Mouse (Mus musculus): ENCODE results near the gene Erv3. TPM values are rescaled to one million over a fixed set of nuclear protein-coding genes. Genes with fewer than 3 reads are reported as not detected.

Gene Erv3
- polyA plus RNA-seq, 1 experiment from 2014 or later = not detected

GRCm38 (mm10) chr2:131812480-131813137, 46.9 kb downstream of the Erv3 start:
- H3K9me3 ChIP-seq (ENCODE audit: control insufficient read depth, low read depth, low read length) = no peaks in the 10 kb centered on the region
- no peak overlapping the region for H3K4me3 ChIP-seq (ENCODE audit: low read depth, low read length)
- no peak overlapping the region for H3K27ac ChIP-seq (ENCODE audit: low read length)
- ATAC-seq (ENCODE audit: insufficient number of reproducible peaks, insufficient read depth, low FRiP score, low read depth) = peak; percentile 76; the same call in 1 of the 2 replicates
- no peaks in the 10 kb centered on the region for H3K36me3 ChIP-seq (ENCODE audit: control insufficient read depth, insufficient read depth, low read length)
- no peaks in the 10 kb centered on the region for H3K4me1 ChIP-seq (ENCODE audit: control insufficient read depth, insufficient read depth, low read length)
- H3K27me3 ChIP-seq (ENCODE audit: control insufficient read depth, insufficient read depth, low read length) = no peaks in the 10 kb centered on the region
- H3K4me2 ChIP-seq (replicated peaks; ENCODE audit: low read depth, low read length) = no peak overlapping the region
- WGBS = 16% methylated on average over 23 of the region's 23 CpGs
- H3K9ac ChIP-seq (replicated peaks; ENCODE audit: low read depth, low read length) = no peak overlapping the region

GRCm38 (mm10) chr2:131811607-131812006, 47.9 kb downstream of the Erv3 start:
- 69% methylated on average over 2 of the region's 2 CpGs for WGBS
- Histone ChIP-seq H3K36me3 (ENCODE audit: control insufficient read depth, insufficient read depth, low read length) (no peaks in the 10 kb centered on the region), H3K4me2 (replicated peaks; ENCODE audit: low read depth, low read length) (no peak overlapping the region), H3K27me3 (ENCODE audit: control insufficient read depth, insufficient read depth, low read length) (no peaks in the 10 kb centered on the region), H3K4me3 (ENCODE audit: low read depth, low read length) (no peak overlapping the region), H3K9me3 (ENCODE audit: control insufficient read depth, low read depth, low read length) (no peaks in the 10 kb centered on the region), H3K27ac (ENCODE audit: low read length) (no peak overlapping the region), H3K9ac (replicated peaks; ENCODE audit: low read depth, low read length) (no peak overlapping the region), H3K4me1 (ENCODE audit: control insufficient read depth, insufficient read depth, low read length) (no peaks in the 10 kb centered on the region)
- no peak for ATAC-seq (ENCODE audit: insufficient number of reproducible peaks, insufficient read depth, low FRiP score, low read depth)

- Histone ChIP-seq H3K4me3 (ENCODE audit: low read depth, low read length) (no peak overlapping the region), H3K9me3 (ENCODE audit: control insufficient read depth, low read depth, low read length) (no peaks in the 10 kb centered on the region), H3K27ac (ENCODE audit: low read length) (no peak overlapping the region), H3K4me2 (replicated peaks; ENCODE audit: low read depth, low read length) (no peak overlapping the region), H3K9ac (replicated peaks; ENCODE audit: low read depth, low read length) (no peak overlapping the region), H3K27me3 (ENCODE audit: control insufficient read depth, insufficient read depth, low read length) (no peaks in the 10 kb centered on the region), H3K4me1 (ENCODE audit: control insufficient read depth, insufficient read depth, low read length) (no peaks in the 10 kb centered on the region), H3K36me3 (ENCODE audit: control insufficient read depth, insufficient read depth, low read length) (no peaks in the 10 kb centered on the region)
- ATAC-seq (ENCODE audit: insufficient number of reproducible peaks, insufficient read depth, low FRiP score, low read depth) = no peak
- WGBS = 50% methylated on average over 7 of the region's 7 CpGs
Measured at GRCm38 (mm10) chr2:131808856-131809255, 50.7 kb downstream of the Erv3 start.

GRCm38 (mm10) chr2:131807660-131808059, 51.9 kb downstream of the Erv3 start:
- Histone ChIP-seq H3K36me3 (ENCODE audit: control insufficient read depth, insufficient read depth, low read length) (no peaks in the 10 kb centered on the region), H3K4me2 (replicated peaks; ENCODE audit: low read depth, low read length) (no peak overlapping the region), H3K9me3 (ENCODE audit: control insufficient read depth, low read depth, low read length) (no peaks in the 10 kb centered on the region), H3K4me1 (ENCODE audit: control insufficient read depth, insufficient read depth, low read length) (no peaks in the 10 kb centered on the region), H3K27ac (ENCODE audit: low read length) (no peak overlapping the region), H3K27me3 (ENCODE audit: control insufficient read depth, insufficient read depth, low read length) (no peaks in the 10 kb centered on the region), H3K9ac (replicated peaks; ENCODE audit: low read depth, low read length) (no peak overlapping the region), H3K4me3 (ENCODE audit: low read depth, low read length) (no peak overlapping the region)
- no peak for ATAC-seq (ENCODE audit: insufficient number of reproducible peaks, insufficient read depth, low FRiP score, low read depth)
- 70% methylated on average over 11 of the region's 11 CpGs for WGBS

- Histone ChIP-seq H3K4me3 (ENCODE audit: low read depth, low read length) (no peak overlapping the region), H3K9me3 (ENCODE audit: control insufficient read depth, low read depth, low read length) (no peaks in the 10 kb centered on the region), H3K27me3 (ENCODE audit: control insufficient read depth, insufficient read depth, low read length) (no peaks in the 10 kb centered on the region), H3K4me1 (ENCODE audit: control insufficient read depth, insufficient read depth, low read length) (no peaks in the 10 kb centered on the region), H3K9ac (replicated peaks; ENCODE audit: low read depth, low read length) (no peak overlapping the region), H3K36me3 (ENCODE audit: control insufficient read depth, insufficient read depth, low read length) (no peaks in the 10 kb centered on the region), H3K27ac (ENCODE audit: low read length) (no peak overlapping the region), H3K4me2 (replicated peaks; ENCODE audit: low read depth, low read length) (no peak overlapping the region)
- no peak for ATAC-seq (ENCODE audit: insufficient number of reproducible peaks, insufficient read depth, low FRiP score, low read depth)
- 38% methylated on average over 7 of the region's 7 CpGs for WGBS
Measured at GRCm38 (mm10) chr2:131806863-131807262, 52.7 kb downstream of the Erv3 start.

GRCm38 (mm10) chr2:131805306-131805705, 54.2 kb downstream of the Erv3 start:
- Histone ChIP-seq H3K36me3 (ENCODE audit: control insufficient read depth, insufficient read depth, low read length) (no peaks in the 10 kb centered on the region), H3K27ac (ENCODE audit: low read length) (no peak overlapping the region), H3K4me2 (replicated peaks; ENCODE audit: low read depth, low read length) (no peak overlapping the region), H3K4me3 (ENCODE audit: low read depth, low read length) (no peak overlapping the region), H3K9me3 (ENCODE audit: control insufficient read depth, low read depth, low read length) (no peaks in the 10 kb centered on the region), H3K4me1 (ENCODE audit: control insufficient read depth, insufficient read depth, low read length) (no peaks in the 10 kb centered on the region), H3K27me3 (ENCODE audit: control insufficient read depth, insufficient read depth, low read length) (no peaks in the 10 kb centered on the region), H3K9ac (replicated peaks; ENCODE audit: low read depth, low read length) (no peak overlapping the region)
- 88% methylated on average over 1 of the region's 1 CpGs for WGBS
- ATAC-seq (ENCODE audit: insufficient number of reproducible peaks, insufficient read depth, low FRiP score, low read depth) = no peak

GRCm38 (mm10) chr2:131803801-131804200, 55.7 kb downstream of the Erv3 start:
- no peak overlapping the region for H3K9ac ChIP-seq (replicated peaks; ENCODE audit: low read depth, low read length)
- no peaks in the 10 kb centered on the region for H3K9me3 ChIP-seq (ENCODE audit: control insufficient read depth, low read depth, low read length)
- WGBS = 72% methylated on average over 3 of the region's 3 CpGs
- H3K36me3 ChIP-seq (ENCODE audit: control insufficient read depth, insufficient read depth, low read length) = no peaks in the 10 kb centered on the region
- H3K4me3 ChIP-seq (ENCODE audit: low read depth, low read length) = no peak overlapping the region
- H3K27me3 ChIP-seq (ENCODE audit: control insufficient read depth, insufficient read depth, low read length) = no peaks in the 10 kb centered on the region
- H3K4me1 ChIP-seq (ENCODE audit: control insufficient read depth, insufficient read depth, low read length) = no peaks in the 10 kb centered on the region
- no peak overlapping the region for H3K4me2 ChIP-seq (replicated peaks; ENCODE audit: low read depth, low read length)
- no peak overlapping the region for H3K27ac ChIP-seq (ENCODE audit: low read length)
- ATAC-seq (ENCODE audit: insufficient number of reproducible peaks, insufficient read depth, low FRiP score, low read depth) = no peak
